Mouse (Mus musculus) kidney, embryonic 14.5 days (tissue): ENCODE measurements at regions not wholly inside any gene's neighbourhood (a gene's known extent, or its start where the extent isn't known, plus 50 kb on each side); places are given as distances from the start of the nearest gene placed in this dataset.

ENCODE experiments used
- ATAC-seq: fragments of 200-750 bp; cut with Nextera tagmentation; 2 replicates; pipeline ENCODE4 v1.8.0; 2017; ENCODE audit warnings: moderate number of reproducible peaks, mild to moderate bottlenecking, moderate TSS enrichment, moderate library complexity; ENCODE audit not compliant: low FRiP score, low TSS enrichment
- H3K27ac ChIP-seq: fragments of 300-500 bp; sonication (generic); 2 replicates; pipeline ENCODE4 v1.5.1; 2014; ENCODE audit warnings: low read depth, mild to moderate bottlenecking, low read length, moderate library complexity, mixed read lengths
- H3K27me3 ChIP-seq: fragments of 300-500 bp; sonication (generic); 2 replicates; pipeline ENCODE4 v1.6.1; 2014; ENCODE audit warnings: mild to moderate bottlenecking, low read length; ENCODE audit not compliant: control insufficient read depth, insufficient read depth
- H3K36me3 ChIP-seq: fragments of 300-500 bp; sonication (generic); 2 replicates; pipeline ENCODE4 v1.6.1; 2014; ENCODE audit warnings: low read length, mixed read lengths; ENCODE audit not compliant: control insufficient read depth, insufficient read depth
- H3K4me1 ChIP-seq: fragments of 300-500 bp; sonication (generic); 2 replicates; pipeline ENCODE4 v1.6.1; 2014; ENCODE audit warnings: low read length, mixed read lengths; ENCODE audit not compliant: control insufficient read depth, insufficient read depth
- H3K4me2 ChIP-seq: fragments of 300-500 bp; sonication (generic); replicated peaks from 2 replicates; pipeline ENCODE4 v1.6.1; 2014; ENCODE audit warnings: low read depth, mild to moderate bottlenecking, low read length
- H3K4me3 ChIP-seq: fragments of 300-500 bp; sonication (generic); 2 replicates; pipeline ENCODE4 v1.5.1; 2014; ENCODE audit warnings: mild to moderate bottlenecking, low read length
- H3K9ac ChIP-seq: fragments of 300-500 bp; sonication (generic); 2 replicates; pipeline ENCODE4 v1.6.1; 2014; ENCODE audit warnings: low read depth, mild to moderate bottlenecking, low read length, moderate library complexity
- H3K9me3 ChIP-seq: fragments of 300-500 bp; sonication (generic); 2 replicates; pipeline ENCODE4 v1.6.1; 2016; ENCODE audit warnings: low read length; ENCODE audit not compliant: control insufficient read depth
- WGBS: fragments of 180-500 bp; shearing (Covaris S2); extraction: QIAGEN DNeasy Blood & Tissue Kit; methylation state at CpG from one replicate; pipeline ENCODE4 v1.1.7; 2014; 5-methylcytosine and 5-hydroxymethylcytosine counted together

DNA sequence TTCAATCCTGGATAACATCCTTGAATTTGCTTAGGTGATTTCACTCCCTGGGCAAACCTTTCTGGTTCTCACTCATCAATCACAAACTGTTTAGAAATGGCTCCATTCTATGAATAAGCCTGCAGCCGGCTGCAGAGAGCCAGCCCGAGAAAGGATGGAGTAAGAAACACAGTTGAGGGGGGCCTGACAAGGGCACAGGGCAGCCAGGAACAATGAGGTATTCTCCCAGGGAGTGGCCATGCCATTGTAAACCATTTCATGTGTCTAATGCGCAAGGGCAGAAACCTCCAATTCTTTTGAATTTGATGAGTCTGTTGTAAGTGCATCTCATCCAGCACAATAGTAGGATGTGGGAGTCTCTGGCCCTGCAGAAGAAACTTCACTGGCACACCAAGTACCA lies 350.7 kb downstream of the Phf14 start:
- Histone ChIP-seq H3K4me2 (no peak overlapping the region), H3K36me3 (no peaks in the 10 kb centered on the region), H3K9ac (no peak overlapping the region), H3K4me3 (no peak overlapping the region), H3K4me1 (no peaks in the 10 kb centered on the region), H3K9me3 (no peaks in the 10 kb centered on the region), H3K27ac (no peak overlapping the region), H3K27me3 (no peaks in the 10 kb centered on the region)
- no peak for ATAC-seq
- WGBS, result 79% methylated on average over 3 of the region's 3 CpGs

GRCm38 (mm10) chr6:12258940-12259481 lies 351.4 kb downstream of the Phf14 start:
- Histone ChIP-seq H3K4me3 (no peak overlapping the region), H3K4me1 (no peaks in the 10 kb centered on the region), H3K36me3 (no peaks in the 10 kb centered on the region), H3K27ac (no peak overlapping the region), H3K9me3 (no peaks in the 10 kb centered on the region), H3K27me3 (no peaks in the 10 kb centered on the region), H3K9ac (no peak overlapping the region), H3K4me2 (no peak overlapping the region)
- ATAC-seq, result no peak
- WGBS, result 73% methylated on average over 7 of the region's 7 CpGs

DNA sequence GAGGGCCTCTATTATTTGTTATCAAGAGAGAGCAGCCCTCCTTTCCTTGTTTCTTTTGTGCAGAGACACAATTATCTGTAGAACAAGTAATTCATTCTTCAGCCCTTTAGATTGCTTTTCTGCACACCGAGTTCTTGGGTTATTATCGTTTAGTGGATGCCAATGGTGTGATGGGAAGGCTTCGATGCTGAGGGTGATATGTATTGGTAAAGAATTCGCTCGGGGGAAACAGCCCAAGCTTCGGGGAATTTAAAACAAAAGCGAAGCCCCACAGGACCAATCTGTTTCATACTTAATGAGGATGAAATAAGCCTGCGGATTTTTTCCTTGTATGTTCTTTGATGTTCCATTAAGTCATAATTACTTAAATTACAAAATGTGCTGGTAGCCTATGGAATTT lies 352.0 kb downstream of the Phf14 start:
- 85% methylated on average over 8 of the region's 8 CpGs for WGBS
- Histone ChIP-seq H3K4me2 (no peak overlapping the region), H3K27me3 (no peaks in the 10 kb centered on the region), H3K9ac (no peak overlapping the region), H3K36me3 (no peaks in the 10 kb centered on the region), H3K4me3 (no peak overlapping the region), H3K9me3 (no peaks in the 10 kb centered on the region), H3K4me1 (no peaks in the 10 kb centered on the region), H3K27ac (no peak overlapping the region)
- ATAC-seq, result no peak

- Histone ChIP-seq H3K9me3 (no peaks in the 10 kb centered on the region), H3K27me3 (no peaks in the 10 kb centered on the region), H3K27ac (no peak overlapping the region), H3K9ac (no peak overlapping the region), H3K4me1 (no peaks in the 10 kb centered on the region), H3K4me3 (no peak overlapping the region), H3K36me3 (no peaks in the 10 kb centered on the region), H3K4me2 (no peak overlapping the region)
- ATAC-seq, result peak; percentile 87; the same call in 1 of the 2 replicates
- 43% methylated on average over 9 of the region's 9 CpGs for WGBS
Observed at GRCm38 (mm10) chr6:12260325-12261076, 352.9 kb downstream of the Phf14 start.
